Mouse (Mus musculus) megakaryocyte, adult 5-6 weeks (primary cell): Measurements from ENCODE around the gene Foxred1. TPM values are rescaled to one million over a fixed set of nuclear protein-coding genes. Genes with fewer than 3 reads are reported as not detected.

Experiments used
- ATAC-seq: 2 replicates; pipeline ENCODE4 v1.8.0; 2016; ENCODE audit warnings: mild to moderate bottlenecking, inconsistent platforms; ENCODE audit not compliant: poor library complexity, severe bottlenecking
- total RNA-seq, 2 experiments: library from RNA; stranded (forward) in 1 of 2; stranded (reverse) in 1 of 2; fragments of 153-499, 151-499 nt in 1 of 2; fragments of 221-1000, 200-1000 nt in 1 of 2; gene quantifications; 2 replicates each; pipeline versions ENCODE4 v1.2.3 to v1.2.4; 2015 to 2017

Gene Foxred1
- total RNA-seq, 2 experiments from 2014 or later, result 11.2 to 26.9 TPM

DNA sequence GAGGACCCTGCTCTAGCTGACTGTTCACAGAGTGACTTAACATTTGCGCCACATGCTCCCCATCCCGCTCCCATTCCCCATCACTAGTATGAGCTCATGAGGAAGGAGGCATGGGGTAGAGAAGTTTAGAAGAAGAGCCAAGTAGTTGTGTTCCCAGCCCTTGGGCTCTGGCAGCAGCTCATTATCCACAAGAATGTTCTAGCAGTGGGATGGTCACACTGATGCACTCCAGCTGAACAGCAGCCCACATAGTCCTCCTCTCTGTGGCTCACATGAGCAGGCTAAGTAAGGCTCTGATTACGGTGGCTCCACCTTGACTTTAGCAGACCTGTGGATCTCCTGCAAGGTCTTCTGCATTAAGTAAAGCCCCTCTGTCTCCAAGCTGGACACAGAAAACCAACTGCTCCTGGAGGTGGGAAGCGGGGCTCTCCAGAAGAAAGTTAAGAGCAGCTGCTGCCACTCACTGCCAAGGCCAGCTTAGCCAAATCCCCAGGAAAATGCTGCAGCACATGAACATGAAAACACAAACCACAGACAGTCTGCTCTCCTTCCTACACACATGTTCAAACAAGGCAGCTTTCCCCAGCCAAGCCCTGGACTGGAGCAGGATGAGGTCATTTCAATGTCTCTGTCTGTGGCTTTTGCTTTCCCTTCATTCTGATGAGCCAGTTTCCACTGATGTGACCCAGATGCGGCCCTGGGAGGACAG, 54.7 kb downstream of the Foxred1 start:
- no peak for ATAC-seq

Other genes starting within 250 kb of the Foxred1 start
- 53.1 and 53.4 TPM in 2 replicates for gene St3gal4, start 91.8 kb downstream of the Foxred1 start, total RNA-seq (2015)
- 49.6 and 57.4 TPM in 2 replicates for gene St3gal4, start 91.8 kb downstream of the Foxred1 start, total RNA-seq (2017)
- 32.2 and 41.6 TPM in 2 replicates for gene Dcps, start 35.0 kb downstream of the Foxred1 start, total RNA-seq (2015)
- 33.7 and 38.0 TPM in 2 replicates for gene Dcps, start 35.0 kb downstream of the Foxred1 start, total RNA-seq (2017)
- 54.9 and 56.3 TPM in 2 replicates for gene Srpr, start 10.9 kb downstream of the Foxred1 start, total RNA-seq (2015)
- gene Srpr, start 10.9 kb downstream of the Foxred1 start, total RNA-seq (2017), result 42.6 and 72.8 TPM in 2 replicates
- gene Tirap, start 10.8 kb downstream of the Foxred1 start, total RNA-seq (2015), result 11.1 and 12.8 TPM in 2 replicates
- gene Tirap, start 10.8 kb downstream of the Foxred1 start, total RNA-seq (2017), result 17.5 and 20.2 TPM in 2 replicates
- gene Fam118b, start 56.8 kb upstream of the Foxred1 start, total RNA-seq (2015), result 39.7 and 43.0 TPM in 2 replicates
- gene Fam118b, start 56.8 kb upstream of the Foxred1 start, total RNA-seq (2017), result 17.8 and 21.1 TPM in 2 replicates
- gene Rpusd4, start 56.8 kb upstream of the Foxred1 start, total RNA-seq (2015), result 13.0 and 16.8 TPM in 2 replicates
- gene Rpusd4, start 56.8 kb upstream of the Foxred1 start, total RNA-seq (2017), result 8.5 and 13.5 TPM in 2 replicates
- 0.65 and 1.8 TPM in 2 replicates for gene Cdon, start 210.1 kb upstream of the Foxred1 start, total RNA-seq (2015)
- gene Cdon, start 210.1 kb upstream of the Foxred1 start, total RNA-seq (2017), result 0.65 and 2.3 TPM in 2 replicates